Mouse (Mus musculus): Measurements from ENCODE around the gene Mroh2a. TPM values are rescaled to one million over a fixed set of nuclear protein-coding genes. Genes with fewer than 3 reads are reported as not detected.

The Mroh2a gene
- polyA plus RNA-seq, 1 experiment from 2014 or later: 0.62 TPM

GRCm38 (mm10) chr1:88268070-88268469, 41.3 kb downstream of the Mroh2a start:
- H3K4me2 ChIP-seq (ENCODE audit: low read length): no peak overlapping the region
- WGBS: 83% methylated on average over 6 of the region's 6 CpGs
- ATAC-seq (ENCODE audit: insufficient number of reproducible peaks, insufficient read depth, low FRiP score, low read depth): no peak
- no peak overlapping the region for H3K9ac ChIP-seq (ENCODE audit: low read length)
- H3K4me1 ChIP-seq (ENCODE audit: control insufficient read depth in 2 of 2, insufficient read depth in 2 of 2, low read length in 2 of 2): peaks cover 0 to 7% of the 10 kb centered on the region in 2 experiments; a peak in 1 of 4 replicates
- no peak overlapping the region for H3K4me3 ChIP-seq (ENCODE audit: control insufficient read depth in 1 of 2, insufficient read depth in 1 of 2, low read depth in 1 of 2, low read length in 2 of 2)
- no peak overlapping the region for H3K27ac ChIP-seq (replicated peaks in 1 of 2; ENCODE audit: control insufficient read depth in 1 of 2, insufficient read depth in 1 of 2, low read depth in 2 of 2, low read length in 2 of 2)
- peaks cover 91% of the 10 kb centered on the region for H3K36me3 ChIP-seq (ENCODE audit: control insufficient read depth, insufficient read depth, low read length)
- H3K9me3 ChIP-seq (ENCODE audit: control insufficient read depth, low read length): no peaks in the 10 kb centered on the region
- H3K27me3 ChIP-seq (ENCODE audit: control insufficient read depth, insufficient read depth, low read length): no peaks in the 10 kb centered on the region

- Histone ChIP-seq H3K4me1 (ENCODE audit: control insufficient read depth in 2 of 2, insufficient read depth in 2 of 2, low read length in 2 of 2) (peaks cover 0 to 8% of the 10 kb centered on the region in 2 experiments; a peak in 2 of 4 replicates), H3K4me3 (ENCODE audit: control insufficient read depth in 1 of 2, insufficient read depth in 1 of 2, low read depth in 1 of 2, low read length in 2 of 2) (no peak overlapping the region), H3K27ac (replicated peaks in 1 of 2; ENCODE audit: control insufficient read depth in 1 of 2, insufficient read depth in 1 of 2, low read depth in 2 of 2, low read length in 2 of 2) (no peak overlapping the region), H3K27me3 (ENCODE audit: control insufficient read depth, insufficient read depth, low read length) (no peaks in the 10 kb centered on the region), H3K9ac (ENCODE audit: low read length) (no peak overlapping the region), H3K9me3 (ENCODE audit: control insufficient read depth, low read length) (no peaks in the 10 kb centered on the region), H3K4me2 (ENCODE audit: low read length) (no peak overlapping the region), H3K36me3 (ENCODE audit: control insufficient read depth, insufficient read depth, low read length) (peaks cover 91% of the 10 kb centered on the region)
- WGBS: 87% methylated on average over 12 of the region's 12 CpGs
- no peak for ATAC-seq (ENCODE audit: insufficient number of reproducible peaks, insufficient read depth, low FRiP score, low read depth)
These were observed 42.9 kb downstream of the Mroh2a start for GRCm38 (mm10) chr1:88269539-88270309.

- Histone ChIP-seq H3K4me3 (ENCODE audit: control insufficient read depth in 1 of 2, insufficient read depth in 1 of 2, low read depth in 1 of 2, low read length in 2 of 2) (no peak overlapping the region), H3K9ac (ENCODE audit: low read length) (no peak overlapping the region), H3K4me2 (ENCODE audit: low read length) (no peak overlapping the region), H3K36me3 (ENCODE audit: control insufficient read depth, insufficient read depth, low read length) (peaks cover 73% of the 10 kb centered on the region), H3K27ac (replicated peaks in 1 of 2; ENCODE audit: control insufficient read depth in 1 of 2, insufficient read depth in 1 of 2, low read depth in 2 of 2, low read length in 2 of 2) (no peak overlapping the region), H3K27me3 (ENCODE audit: control insufficient read depth, insufficient read depth, low read length) (no peaks in the 10 kb centered on the region), H3K4me1 (ENCODE audit: control insufficient read depth in 2 of 2, insufficient read depth in 2 of 2, low read length in 2 of 2) (peaks cover 5 to 23% of the 10 kb centered on the region in 2 experiments; a peak in 3 of 4 replicates), H3K9me3 (ENCODE audit: control insufficient read depth, low read length) (no peaks in the 10 kb centered on the region)
- no peak for ATAC-seq (ENCODE audit: insufficient number of reproducible peaks, insufficient read depth, low FRiP score, low read depth)
- 65% methylated on average over 4 of the region's 4 CpGs for WGBS
These were observed 46.1 kb downstream of the Mroh2a start for GRCm38 (mm10) chr1:88272851-88273250.

DNA sequence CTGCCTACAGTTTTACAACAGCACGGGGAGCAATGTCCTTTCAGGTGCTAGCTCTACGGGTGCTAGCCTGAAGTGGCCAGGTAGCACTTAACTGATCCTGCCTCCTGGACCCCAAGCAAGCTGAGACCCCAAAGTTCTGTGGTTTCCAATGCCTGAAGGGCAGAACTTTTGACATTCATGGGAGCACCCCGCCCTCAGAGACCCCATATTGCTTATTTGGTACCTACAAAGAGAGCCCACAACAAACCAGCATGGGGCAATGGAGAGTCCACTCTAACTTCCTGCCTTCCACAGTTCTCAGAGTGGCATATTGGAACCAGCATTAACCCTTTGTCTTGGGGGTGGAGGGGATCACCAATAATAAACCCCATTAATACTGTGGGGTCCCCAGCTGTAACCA, 46.5 kb downstream of the Mroh2a start:
- Histone ChIP-seq H3K4me2 (ENCODE audit: low read length) (no peak overlapping the region), H3K4me3 (ENCODE audit: control insufficient read depth in 1 of 2, insufficient read depth in 1 of 2, low read depth in 1 of 2, low read length in 2 of 2) (no peak overlapping the region), H3K4me1 (ENCODE audit: control insufficient read depth in 2 of 2, insufficient read depth in 2 of 2, low read length in 2 of 2) (peaks cover 5 to 23% of the 10 kb centered on the region in 2 experiments; a peak in 3 of 4 replicates)

DNA sequence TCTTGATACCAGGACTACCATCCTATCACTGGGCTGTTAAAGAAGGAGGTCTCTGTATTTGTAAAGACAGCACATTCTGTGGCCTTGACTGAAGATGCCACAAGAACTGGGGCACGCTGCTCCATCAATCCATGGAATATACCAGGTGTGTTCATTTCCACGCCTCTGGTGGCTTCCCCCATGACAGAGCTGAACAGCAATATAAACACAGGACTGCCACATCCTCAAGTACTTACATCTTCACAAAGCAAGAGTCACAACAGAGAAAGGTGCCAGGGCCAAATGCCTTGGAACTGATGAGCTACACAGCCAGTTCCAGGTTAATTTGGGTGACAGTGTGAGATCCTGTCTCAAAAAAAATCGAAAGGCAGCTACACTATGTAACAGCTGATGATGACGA, 47.0 kb downstream of the Mroh2a start:
- H3K4me2 ChIP-seq (ENCODE audit: low read length): no peak overlapping the region
- no peak overlapping the region for H3K4me3 ChIP-seq (ENCODE audit: control insufficient read depth in 1 of 2, insufficient read depth in 1 of 2, low read depth in 1 of 2, low read length in 2 of 2)
- H3K9ac ChIP-seq (ENCODE audit: low read length): no peak overlapping the region
- H3K27ac ChIP-seq (replicated peaks in 1 of 2; ENCODE audit: control insufficient read depth in 1 of 2, insufficient read depth in 1 of 2, low read depth in 2 of 2, low read length in 2 of 2): no peak overlapping the region
- 80% methylated on average over 4 of the region's 4 CpGs for WGBS
- no peak for ATAC-seq (ENCODE audit: insufficient number of reproducible peaks, insufficient read depth, low FRiP score, low read depth)
- peaks cover 5 to 23% of the 10 kb centered on the region in 2 experiments; a peak in 3 of 4 replicates for H3K4me1 ChIP-seq (ENCODE audit: control insufficient read depth in 2 of 2, insufficient read depth in 2 of 2, low read length in 2 of 2)
- H3K27me3 ChIP-seq (ENCODE audit: control insufficient read depth, insufficient read depth, low read length): no peaks in the 10 kb centered on the region
- H3K36me3 ChIP-seq (ENCODE audit: control insufficient read depth, insufficient read depth, low read length): peaks cover 64% of the 10 kb centered on the region
- H3K9me3 ChIP-seq (ENCODE audit: control insufficient read depth, low read length): no peaks in the 10 kb centered on the region

More for the DNA sequence above, 46.5 kb downstream of the Mroh2a start:
- Histone ChIP-seq H3K27ac (replicated peaks in 1 of 2; ENCODE audit: control insufficient read depth in 1 of 2, insufficient read depth in 1 of 2, low read depth in 2 of 2, low read length in 2 of 2) (no peak overlapping the region), H3K9ac (ENCODE audit: low read length) (no peak overlapping the region), H3K36me3 (ENCODE audit: control insufficient read depth, insufficient read depth, low read length) (peaks cover 69% of the 10 kb centered on the region), H3K9me3 (ENCODE audit: control insufficient read depth, low read length) (no peaks in the 10 kb centered on the region), H3K27me3 (ENCODE audit: control insufficient read depth, insufficient read depth, low read length) (no peaks in the 10 kb centered on the region)
- no peak for ATAC-seq (ENCODE audit: insufficient number of reproducible peaks, insufficient read depth, low FRiP score, low read depth)
- WGBS: 94% methylated on average over 3 of the region's 3 CpGs

GRCm38 (mm10) chr1:88274371-88275077, 47.7 kb downstream of the Mroh2a start:
- no peak overlapping the region for H3K9ac ChIP-seq (ENCODE audit: low read length)
- no peaks in the 10 kb centered on the region for H3K9me3 ChIP-seq (ENCODE audit: control insufficient read depth, low read length)
- H3K36me3 ChIP-seq (ENCODE audit: control insufficient read depth, insufficient read depth, low read length): peaks cover 57% of the 10 kb centered on the region
- peaks cover 5 to 23% of the 10 kb centered on the region in 2 experiments; a peak in 3 of 4 replicates for H3K4me1 ChIP-seq (ENCODE audit: control insufficient read depth in 2 of 2, insufficient read depth in 2 of 2, low read length in 2 of 2)
- no peak overlapping the region for H3K27ac ChIP-seq (replicated peaks in 1 of 2; ENCODE audit: control insufficient read depth in 1 of 2, insufficient read depth in 1 of 2, low read depth in 2 of 2, low read length in 2 of 2)
- WGBS: 72% methylated on average over 11 of the region's 11 CpGs
- ATAC-seq (ENCODE audit: insufficient number of reproducible peaks, insufficient read depth, low FRiP score, low read depth): no peak
- H3K4me2 ChIP-seq (ENCODE audit: low read length): no peak overlapping the region
- H3K4me3 ChIP-seq (ENCODE audit: control insufficient read depth in 1 of 2, insufficient read depth in 1 of 2, low read depth in 1 of 2, low read length in 2 of 2): no peak overlapping the region
- no peaks in the 10 kb centered on the region for H3K27me3 ChIP-seq (ENCODE audit: control insufficient read depth, insufficient read depth, low read length)

GRCm38 (mm10) chr1:88275078-88275680, 48.4 kb downstream of the Mroh2a start:
- H3K36me3 ChIP-seq (ENCODE audit: control insufficient read depth, insufficient read depth, low read length): peaks cover 50% of the 10 kb centered on the region
- peak overlapping the region; percentile 65 for H3K4me2 ChIP-seq (ENCODE audit: low read length)
- H3K27me3 ChIP-seq (ENCODE audit: control insufficient read depth, insufficient read depth, low read length): no peaks in the 10 kb centered on the region
- H3K9me3 ChIP-seq (ENCODE audit: control insufficient read depth, low read length): no peaks in the 10 kb centered on the region
- peak overlapping the region; percentile 80 for H3K9ac ChIP-seq (ENCODE audit: low read length)
- no peak overlapping the region for H3K27ac ChIP-seq (replicated peaks in 1 of 2; ENCODE audit: control insufficient read depth in 1 of 2, insufficient read depth in 1 of 2, low read depth in 2 of 2, low read length in 2 of 2)
- H3K4me1 ChIP-seq (ENCODE audit: control insufficient read depth in 2 of 2, insufficient read depth in 2 of 2, low read length in 2 of 2): peaks cover 5 to 23% of the 10 kb centered on the region in 2 experiments; a peak in 3 of 4 replicates
- WGBS: 69% methylated on average over 13 of the region's 13 CpGs
- no peak overlapping the region for H3K4me3 ChIP-seq (ENCODE audit: control insufficient read depth in 1 of 2, insufficient read depth in 1 of 2, low read depth in 1 of 2, low read length in 2 of 2)
- no peak for ATAC-seq (ENCODE audit: insufficient number of reproducible peaks, insufficient read depth, low FRiP score, low read depth)
